ENCODE assay signal across 30 mouse cellular contexts in genomic region chrX:165049929-165050328, GRCm38 (mm10). TPM values are rescaled to one million over a fixed set of nuclear protein-coding genes. Genes with fewer than 3 reads are reported as not detected.
"Had no signal": no experiment of that assay in that cellular context is flagged by ENCODE, and none has a peak within 500 bp of the region (broad histone marks: within the 10 kb centered on the region; RNA-seq: fewer than 3 reads in every experiment).

No protein-coding gene starts in this region.

- H3K9me3 ChIP-seq: heart, embryonic 13.5 days; heart, embryonic 15.5 days; hindbrain, embryonic 13.5 days; hindbrain, embryonic 15.5 days; kidney, embryonic 15.5 days; limb, embryonic 10.5 days; limb, embryonic 12.5 days had no signal

- H3K9ac ChIP-seq: forebrain, postnatal 0 days; heart, embryonic 13.5 days; heart, embryonic 15.5 days; hindbrain, embryonic 13.5 days; hindbrain, embryonic 15.5 days; kidney, embryonic 15.5 days; limb, embryonic 12.5 days had no signal

- H3K27me3 ChIP-seq: heart, embryonic 13.5 days; heart, embryonic 15.5 days; hindbrain, embryonic 13.5 days; hindbrain, embryonic 15.5 days had no signal

- H3K4me2 ChIP-seq: heart, embryonic 11.5 days; heart, embryonic 13.5 days; heart, embryonic 15.5 days; hindbrain, embryonic 13.5 days; hindbrain, embryonic 15.5 days; kidney, embryonic 15.5 days; limb, embryonic 12.5 days had no signal

- H3K36me3 ChIP-seq: heart, embryonic 13.5 days; heart, embryonic 15.5 days; hindbrain, embryonic 13.5 days; hindbrain, embryonic 15.5 days; kidney, embryonic 15.5 days; limb, embryonic 10.5 days; limb, embryonic 12.5 days had no signal

- DNase-seq: forebrain, postnatal 0 days; gastrocnemius, postnatal 14 days; gastrocnemius, postnatal 36 days; heart, adult 11 months; heart, adult 2 months; heart, postnatal 14 days; heart, postnatal 36 days; kidney, adult 11 months; kidney, adult 2 months; kidney, adult 9 months; kidney, postnatal 14 days; kidney, postnatal 4 days had no signal

- H3K4me3 ChIP-seq: heart, adult 2 months; heart, embryonic 13.5 days; heart, embryonic 15.5 days; hindbrain, embryonic 13.5 days; hindbrain, embryonic 15.5 days; kidney, embryonic 15.5 days; layer of hippocampus, adult 2 months; left cerebral cortex, adult 2 months; limb, embryonic 10.5 days; limb, embryonic 12.5 days had no signal

- H3K27ac ChIP-seq: heart, adult 2 months; heart, embryonic 13.5 days; heart, embryonic 15.5 days; hindbrain, embryonic 13.5 days; hindbrain, embryonic 15.5 days; hindbrain, postnatal 0 days; kidney, embryonic 15.5 days; kidney, postnatal 0 days; layer of hippocampus, adult 2 months; left cerebral cortex, adult 2 months; limb, embryonic 10.5 days; limb, embryonic 12.5 days had no signal

- ATAC-seq: forebrain, postnatal 0 days; hindbrain, postnatal 0 days; intestine, embryonic 16.5 days had no signal

- H3K4me1 ChIP-seq: heart, embryonic 13.5 days; heart, embryonic 15.5 days; hindbrain, embryonic 13.5 days; hindbrain, embryonic 15.5 days; kidney, embryonic 15.5 days; limb, embryonic 10.5 days; limb, embryonic 12.5 days had no signal

RNA-seq across cellular contexts. Expression of gene Gm17604, which starts 45.3 kb away (rescaled TPM):
- polyA plus RNA-seq: forebrain, postnatal 0 days; gonadal fat pad, adult 2 months; heart, adult 2 months; heart, embryonic 11.5 days; heart, embryonic 13.5 days; heart, embryonic 15.5 days; heart, postnatal 0 days; hindbrain, embryonic 11.5 days; hindbrain, embryonic 13.5 days; hindbrain, embryonic 15.5 days; hindbrain, postnatal 0 days; intestine, embryonic 14.5 days; intestine, embryonic 16.5 days; kidney, adult 2 months; kidney, embryonic 15.5 days; kidney, postnatal 0 days; limb, embryonic 10.5 days; limb, embryonic 12.5 days; limb, embryonic 14.5 days had no signal
